Mouse (Mus musculus) heart, embryonic 12.5 days (tissue): ENCODE results near the gene Wdpcp. TPM values are rescaled to one million over a fixed set of nuclear protein-coding genes. Genes with fewer than 3 reads are reported as not detected.
A peak's percentile ranks its signal among the peaks of the same experiment; 100 is the strongest.

ENCODE experiments used
- ATAC-seq: fragments of 200-750 bp; cut with Nextera tagmentation; 2 replicates; pipeline ENCODE4 v1.8.0; 2017; ENCODE audit warnings: moderate TSS enrichment, moderate library complexity; ENCODE audit not compliant: insufficient number of reproducible peaks, low FRiP score
- H3K27ac ChIP-seq: fragments of 300-500 bp; sonication (generic); 2 replicates; pipeline ENCODE4 v1.5.1; 2016; ENCODE audit warnings: mild to moderate bottlenecking, moderate library complexity; ENCODE audit not compliant: poor library complexity, severe bottlenecking
- H3K27me3 ChIP-seq: fragments of 300-500 bp; sonication (generic); replicated peaks from 2 replicates; pipeline ENCODE4 v1.6.1; 2016; ENCODE audit warnings: mild to moderate bottlenecking, moderate library complexity
- H3K36me3 ChIP-seq: fragments of 300-500 bp; sonication (generic); 2 replicates; pipeline ENCODE4 v1.6.1; 2016; ENCODE audit warnings: mild to moderate bottlenecking, moderate library complexity
- H3K4me1 ChIP-seq: fragments of 300-500 bp; sonication (generic); replicated peaks from 2 replicates; pipeline ENCODE4 v1.6.1; 2016; ENCODE audit warnings: mild to moderate bottlenecking
- H3K4me2 ChIP-seq: fragments of 300-500 bp; sonication (generic); 2 replicates; pipeline ENCODE4 v1.6.1; 2016; ENCODE audit warnings: mild to moderate bottlenecking, moderate library complexity
- H3K4me3 ChIP-seq: fragments of 300-500 bp; sonication (generic); 2 replicates; pipeline ENCODE4 v1.5.1; 2016; ENCODE audit warnings: mild to moderate bottlenecking
- H3K9ac ChIP-seq: fragments of 300-500 bp; sonication (generic); 2 replicates; pipeline ENCODE4 v1.6.1; 2016; ENCODE audit warnings: mild to moderate bottlenecking, moderate library complexity
- H3K9me3 ChIP-seq: fragments of 300-500 bp; sonication (generic); replicated peaks from 2 replicates; pipeline ENCODE4 v1.6.1; 2016; ENCODE audit warnings: mild to moderate bottlenecking, moderate library complexity
- WGBS: fragments of 180-500 bp; shearing (Covaris S2); methylation state at CpG from one replicate; pipeline ENCODE4 v1.1.7; 2016; 5-methylcytosine and 5-hydroxymethylcytosine counted together
- polyA plus RNA-seq: library from polyadenylated mRNA; unstranded; fragments of >200 nt; fragmentation: Nextera tagmentation; extraction: Ambion mirVana; gene quantifications from 2 replicates; pipeline ENCODE4 v1.2.1, GENCODE M21; 2016

Wdpcp gene
- polyA plus RNA-seq, 1 experiment from 2014 or later: 7.4 TPM

DNA sequence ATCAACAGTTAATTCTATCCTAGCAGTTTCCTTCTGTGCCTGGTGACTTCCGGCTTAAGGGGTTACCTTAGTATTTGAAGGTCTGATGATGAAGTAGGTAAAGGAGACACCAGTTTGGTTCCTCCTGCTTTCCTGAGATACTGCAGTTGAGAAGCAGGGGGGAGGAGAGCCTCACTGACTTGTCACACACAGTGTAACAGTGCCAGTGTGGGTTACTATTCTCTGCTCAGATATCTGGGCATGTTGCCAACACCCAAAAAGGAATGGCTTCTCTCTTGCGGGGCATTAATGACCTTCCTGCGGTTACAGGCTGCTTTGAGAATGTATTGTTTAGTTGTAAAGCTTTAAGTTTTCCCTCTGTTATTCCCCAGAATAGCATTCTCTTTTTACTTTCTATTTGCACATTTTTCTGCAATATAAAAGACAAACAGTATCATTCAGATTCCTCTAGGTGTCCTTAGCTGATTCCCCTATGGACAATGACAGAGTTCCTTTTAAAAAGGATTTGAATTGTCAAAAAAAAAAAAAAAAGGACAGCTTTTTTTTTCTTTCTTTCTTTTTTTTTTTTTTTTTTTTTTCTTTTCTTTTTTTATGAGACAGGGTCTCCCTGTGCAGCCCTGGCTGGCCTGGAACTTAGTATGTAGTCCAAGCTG lies 2.5 kb upstream of the Wdpcp start:
- Histone ChIP-seq H3K9me3 (no peaks in the 10 kb centered on the region), H3K4me2 (peak overlapping the region; percentile 67), H3K27ac (peak overlapping the region; percentile 96), H3K36me3 (peaks cover 20% of the 10 kb centered on the region), H3K4me1 (peaks cover 38% of the 10 kb centered on the region), H3K27me3 (no peaks in the 10 kb centered on the region), H3K9ac (peak overlapping the region; percentile 72), H3K4me3 (peak overlapping the region; percentile 37)
- WGBS: 22% methylated on average over 3 of the region's 3 CpGs
- ATAC-seq: 0 out of 2 replicates have a peak, but pooled peaks have one; percentile 34

DNA sequence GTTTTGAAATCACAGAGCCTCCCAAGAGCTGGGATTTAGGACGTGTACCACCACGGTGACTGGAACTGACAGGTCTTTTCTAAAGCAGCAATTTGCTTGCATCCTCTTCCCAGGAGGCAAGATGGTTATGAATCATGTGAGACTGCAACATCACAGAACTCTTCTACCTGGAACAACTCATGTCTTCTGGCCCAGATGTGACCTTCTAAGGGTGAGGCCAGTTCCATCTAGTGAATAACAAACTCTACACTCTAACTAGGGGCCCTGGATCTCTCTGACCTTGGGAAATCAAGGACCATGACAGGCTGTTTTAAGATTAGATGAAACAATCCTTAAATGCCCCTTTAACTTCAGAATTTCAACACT lies 1.9 kb upstream of the Wdpcp start:
- peaks cover 17% of the 10 kb centered on the region for H3K36me3 ChIP-seq
- H3K27me3 ChIP-seq: no peaks in the 10 kb centered on the region
- peak overlapping the region; percentile 32 for H3K4me3 ChIP-seq
- no peak for ATAC-seq
- peak overlapping the region; percentile 72 for H3K9ac ChIP-seq
- H3K9me3 ChIP-seq: no peaks in the 10 kb centered on the region
- peaks cover 36% of the 10 kb centered on the region for H3K4me1 ChIP-seq
- 56% methylated on average over 2 of the region's 2 CpGs for WGBS
- H3K4me2 ChIP-seq: peak overlapping the region; percentile 64
- H3K27ac ChIP-seq: peak overlapping the region; percentile 96

DNA sequence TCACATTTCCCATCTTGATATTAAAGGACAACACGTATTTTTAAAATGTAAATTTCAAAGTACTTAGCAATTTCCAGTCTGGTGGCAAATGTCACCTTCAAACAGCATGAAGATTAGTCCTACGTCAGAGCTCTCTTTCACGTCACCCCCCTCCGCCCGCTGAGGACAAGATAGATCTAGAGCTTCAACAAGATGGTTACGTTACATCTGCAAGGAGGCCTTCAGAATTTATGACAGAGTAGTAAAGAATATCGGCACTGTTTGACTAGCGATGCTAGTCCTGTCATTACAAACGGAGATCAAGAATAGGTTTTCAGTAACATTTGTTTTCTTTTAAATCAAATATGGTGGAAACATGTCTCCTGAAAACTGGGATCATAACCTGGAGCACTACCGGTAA lies 1.1 kb upstream of the Wdpcp start:
- Histone ChIP-seq H3K9ac (peak overlapping the region; percentile 87), H3K4me3 (peak overlapping the region; percentile 73), H3K9me3 (no peaks in the 10 kb centered on the region), H3K27me3 (no peaks in the 10 kb centered on the region), H3K4me1 (peaks cover 31% of the 10 kb centered on the region), H3K4me2 (peak overlapping the region; percentile 73), H3K36me3 (peaks cover 9% of the 10 kb centered on the region), H3K27ac (peak overlapping the region; percentile 90)
- no peak for ATAC-seq
- WGBS: 8% methylated on average over 10 of the region's 10 CpGs

DNA sequence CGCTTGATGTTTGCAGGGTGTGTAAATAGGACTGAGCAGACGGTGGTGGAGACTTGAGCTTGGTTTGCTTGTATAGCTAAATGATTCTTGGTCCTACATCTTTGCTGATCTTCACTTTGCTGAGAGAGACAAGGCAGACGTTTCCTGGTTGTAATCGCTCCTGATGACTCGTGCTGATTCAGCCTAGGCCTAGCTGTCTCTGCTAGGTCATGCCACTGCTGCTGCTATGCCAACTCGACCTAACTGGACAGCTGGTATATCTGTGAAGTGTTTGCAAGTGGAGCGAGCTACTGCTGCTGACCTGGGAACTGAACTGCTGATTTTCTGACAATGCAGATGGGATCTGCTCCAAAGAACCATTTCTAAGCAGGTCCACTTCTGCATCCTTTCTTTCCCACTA lies 9.4 kb downstream of the Wdpcp start:
- WGBS: 53% methylated on average over 7 of the region's 7 CpGs
- H3K4me1 ChIP-seq: peaks cover 10% of the 10 kb centered on the region
- no peak for ATAC-seq

DNA sequence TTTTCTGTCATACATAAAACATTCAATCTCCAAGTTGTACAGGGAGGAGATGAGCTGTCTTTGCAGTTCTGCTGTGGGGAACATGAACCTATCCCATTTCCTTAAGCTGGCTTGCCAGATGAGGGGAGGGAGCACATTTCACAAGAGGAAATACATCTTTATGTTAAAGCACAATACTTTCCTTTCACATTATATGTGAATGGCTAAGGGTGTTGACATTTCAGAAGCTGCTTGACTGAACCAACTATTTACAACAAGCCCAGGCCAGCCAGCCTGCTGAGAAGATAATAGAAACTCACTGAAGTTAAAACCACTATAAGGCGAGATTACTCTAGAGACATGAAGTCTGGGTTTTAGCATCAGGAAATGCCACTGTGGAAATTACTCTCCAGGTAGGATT lies 11.3 kb downstream of the Wdpcp start:
- H3K27me3 ChIP-seq: no peaks in the 10 kb centered on the region
- H3K4me2 ChIP-seq: no peak overlapping the region
- H3K27ac ChIP-seq: no peak overlapping the region
- H3K36me3 ChIP-seq: no peaks in the 10 kb centered on the region
- WGBS: 42% methylated on average over 1 of the region's 1 CpGs
- peaks cover 7% of the 10 kb centered on the region; the same call in 1 of the 2 replicates for H3K4me1 ChIP-seq
- no peaks in the 10 kb centered on the region for H3K9me3 ChIP-seq
- H3K4me3 ChIP-seq: no peak overlapping the region
- ATAC-seq: no peak
- H3K9ac ChIP-seq: no peak overlapping the region

More for the DNA sequence above, 9.4 kb downstream of the Wdpcp start:
- no peak overlapping the region for H3K9ac ChIP-seq
- H3K27me3 ChIP-seq: no peaks in the 10 kb centered on the region
- no peak overlapping the region for H3K4me3 ChIP-seq
- no peaks in the 10 kb centered on the region for H3K36me3 ChIP-seq
- H3K4me2 ChIP-seq: no peak overlapping the region
- no peak overlapping the region for H3K27ac ChIP-seq
- no peaks in the 10 kb centered on the region for H3K9me3 ChIP-seq

- no peaks in the 10 kb centered on the region for H3K4me1 ChIP-seq
Measured at GRCm38 (mm10) chr11:21602497-21602896, 30.5 kb downstream of the Wdpcp start.

DNA sequence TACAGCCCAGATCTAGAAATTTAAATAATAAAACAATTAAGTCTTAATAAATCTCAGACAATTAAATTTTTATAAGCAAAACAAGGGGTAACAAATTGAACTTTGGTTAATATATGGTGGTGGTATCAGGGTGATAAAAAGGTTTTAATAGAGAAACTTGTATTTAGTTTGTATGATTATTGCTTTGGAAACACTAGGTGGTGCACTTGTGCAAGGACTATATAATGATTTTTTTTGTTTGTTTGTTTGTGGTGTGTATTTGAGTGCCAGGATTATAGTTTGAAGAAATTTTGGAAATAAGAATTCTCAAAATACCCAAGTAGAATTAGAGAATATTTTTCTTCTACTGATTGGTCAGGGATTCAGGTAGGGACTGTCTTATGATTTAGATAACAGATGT lies 43.9 kb downstream of the Wdpcp start:
- ATAC-seq: no peak
- Histone ChIP-seq H3K4me3 (no peak overlapping the region), H3K4me2 (no peak overlapping the region), H3K4me1 (no peaks in the 10 kb centered on the region), H3K27ac (no peak overlapping the region), H3K36me3 (no peaks in the 10 kb centered on the region), H3K9ac (no peak overlapping the region), H3K27me3 (no peaks in the 10 kb centered on the region), H3K9me3 (no peaks in the 10 kb centered on the region)

More at GRCm38 (mm10) chr11:21602497-21602896, 30.5 kb downstream of the Wdpcp start:
- 66% methylated on average over 5 of the region's 5 CpGs for WGBS
- no peak for ATAC-seq
- Histone ChIP-seq H3K9me3 (peaks cover 3% of the 10 kb centered on the region; the same call in 1 of the 2 replicates), H3K27ac (no peak overlapping the region), H3K4me2 (no peak overlapping the region), H3K36me3 (no peaks in the 10 kb centered on the region), H3K4me3 (no peak overlapping the region), H3K27me3 (no peaks in the 10 kb centered on the region), H3K9ac (no peak overlapping the region)

GRCm38 (mm10) chr11:21634171-21634907 lies 62.3 kb downstream of the Wdpcp start:
- Histone ChIP-seq H3K27ac (no peak overlapping the region), H3K4me2 (no peak overlapping the region), H3K27me3 (no peaks in the 10 kb centered on the region), H3K9me3 (0 out of 2 replicates have a peak, but pooled peaks cover 10% of the 10 kb centered on the region), H3K4me3 (no peak overlapping the region), H3K9ac (no peak overlapping the region), H3K4me1 (peaks cover 7% of the 10 kb centered on the region), H3K36me3 (no peaks in the 10 kb centered on the region)
- WGBS: 55% methylated on average over 9 of the region's 9 CpGs
- no peak for ATAC-seq

DNA sequence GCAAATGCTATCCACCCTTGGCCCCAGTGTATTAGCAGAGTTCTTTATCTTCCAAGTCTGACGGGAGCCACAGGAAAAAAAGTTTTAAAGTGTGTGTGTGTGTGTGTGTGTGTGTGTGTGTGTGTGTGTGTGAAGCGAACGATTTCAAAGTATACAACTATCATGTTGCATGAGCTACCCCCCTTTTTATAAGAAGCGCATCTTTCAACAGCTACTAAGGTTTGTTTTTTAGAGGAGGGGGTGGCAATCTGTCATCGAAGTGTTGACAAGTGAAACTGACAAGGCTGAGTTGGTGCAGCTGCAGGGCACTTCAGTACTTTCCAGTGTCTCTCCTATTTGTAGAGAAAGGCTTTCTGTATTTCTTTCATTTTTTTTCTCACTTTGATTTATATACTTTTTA lies 66.3 kb downstream of the Wdpcp start:
- peak overlapping the region; percentile 26 for H3K27ac ChIP-seq

DNA sequence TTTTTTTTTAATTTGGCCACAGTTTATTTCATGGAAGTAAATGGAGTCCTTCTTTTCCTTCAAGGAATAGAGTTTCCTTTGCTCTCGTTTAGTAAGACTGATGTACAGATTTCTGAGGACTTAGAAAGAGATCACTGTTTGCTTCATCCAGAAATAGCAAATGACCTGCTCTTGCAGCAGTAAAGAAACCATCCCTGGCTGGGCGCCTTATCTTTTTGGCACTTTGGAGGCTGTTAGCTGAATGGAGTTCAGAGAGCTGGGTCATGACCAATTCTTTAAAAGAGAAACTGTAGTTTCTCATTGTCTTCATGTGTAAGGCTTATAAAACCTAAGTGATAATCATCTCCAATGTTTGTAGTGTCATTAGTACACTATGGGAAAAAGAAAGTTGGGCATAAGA lies 67.5 kb downstream of the Wdpcp start:
- Histone ChIP-seq H3K4me3 (no peak overlapping the region), H3K4me2 (no peak overlapping the region), H3K27me3 (no peaks in the 10 kb centered on the region), H3K9me3 (0 out of 2 replicates have a peak, but pooled peaks cover under 1% of the 10 kb centered on the region), H3K4me1 (peaks cover 18% of the 10 kb centered on the region), H3K9ac (no peak overlapping the region), H3K36me3 (no peaks in the 10 kb centered on the region), H3K27ac (no peak overlapping the region)
- ATAC-seq: no peak
- 7% methylated on average over 2 of the region's 2 CpGs for WGBS

More for the DNA sequence above, 66.3 kb downstream of the Wdpcp start:
- Histone ChIP-seq H3K9ac (no peak overlapping the region), H3K36me3 (no peaks in the 10 kb centered on the region), H3K4me1 (peaks cover 14% of the 10 kb centered on the region), H3K4me2 (peak overlapping the region; percentile 51), H3K4me3 (no peak overlapping the region), H3K27me3 (no peaks in the 10 kb centered on the region), H3K9me3 (0 out of 2 replicates have a peak, but pooled peaks cover 5% of the 10 kb centered on the region)
- 8% methylated on average over 5 of the region's 5 CpGs for WGBS
- ATAC-seq: peak; percentile 73; the same call in 1 of the 2 replicates

DNA sequence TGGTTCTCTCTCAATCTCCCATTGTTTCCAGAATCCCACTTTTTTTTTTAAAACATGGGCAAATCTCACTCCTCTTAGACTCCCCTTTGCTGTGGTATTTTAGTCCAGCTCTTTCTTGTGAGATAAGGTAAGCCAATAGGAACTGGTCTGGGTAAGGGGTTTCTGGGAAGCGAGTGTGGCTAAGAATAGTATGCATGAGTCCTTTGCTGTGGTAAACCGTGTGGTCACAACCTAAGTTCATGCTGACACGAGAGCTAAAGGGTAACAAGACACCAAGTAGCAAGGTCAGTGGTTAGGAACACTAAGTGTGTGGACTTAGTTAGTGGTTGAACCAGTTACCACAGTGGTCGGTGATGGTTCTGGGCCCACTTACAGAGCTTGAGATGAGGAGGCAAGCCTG lies 72.2 kb downstream of the Wdpcp start:
- 39% methylated on average over 4 of the region's 4 CpGs for WGBS
- peak; percentile 69 for ATAC-seq

More for the DNA sequence above, 72.2 kb downstream of the Wdpcp start:
- no peak overlapping the region for H3K4me3 ChIP-seq
- H3K4me2 ChIP-seq: peak overlapping the region; percentile 13; the same call in 1 of the 2 replicates
- no peaks in the 10 kb centered on the region for H3K9me3 ChIP-seq
- H3K4me1 ChIP-seq: peaks cover 18% of the 10 kb centered on the region
- no peaks in the 10 kb centered on the region for H3K36me3 ChIP-seq
- no peak overlapping the region for H3K9ac ChIP-seq
- peak overlapping the region; percentile 66 for H3K27ac ChIP-seq
- H3K27me3 ChIP-seq: no peaks in the 10 kb centered on the region
